Mouse (Mus musculus) heart, postnatal 10 days (tissue): ENCODE measurements around the gene Ndufc1. TPM values are rescaled to one million over a fixed set of nuclear protein-coding genes. Genes with fewer than 3 reads are reported as not detected.
A peak's percentile ranks its signal among the peaks of the same experiment; 100 is the strongest.
"Not testable (repeated sequence)": the region's sequence is repeated elsewhere in the genome, so short reads cannot be mapped to it uniquely, and the experiment has no call there.

ENCODE experiments used
- DNase-seq, 2 experiments: peaks; one replicate each; pipeline ENCODE4 v3.0.0; 2021
- intact Hi-C: fragments of 180-260 bp; cut with DNase I; formaldehyde crosslinking; loops from one replicate; pipeline ENCODE4 v1.15.1; 2025
- total RNA-seq, 2 experiments: library from RNA; stranded (reverse); gene quantifications; 2 replicates each; pipeline ENCODE4 v1.2.3; 2021

Gene Ndufc1
- 1,000 to 10,000 TPM; 1,294 to 1,362 TPM for total RNA-seq

GRCm38 (mm10) chr3:51408561-51409183 lies at the start of gene Ndufc1:
Ndufc1 (minus strand) TSS chr3:51408988.
- intact Hi-C loops: loop anchor here (5.0 kb wide), 2 partner anchors 121 to 176 kb away; no protein-coding TSS in a partner anchor
- peak; percentile 97 to 99 for DNase-seq

GRCm38 (mm10) chr3:51434871-51435595 lies 26.2 kb upstream of the Ndufc1 start:
- no peak for DNase-seq
- intact Hi-C loops: no loop called here

- DNase-seq, intact Hi-C loops: not testable (repeated sequence)
Observed at GRCm38 (mm10) chr3:51434364-51434763, 25.6 kb upstream of the Ndufc1 start.

GRCm38 (mm10) chr3:51425394-51425793 lies 16.6 kb upstream of the Ndufc1 start:
- no peak for DNase-seq
- intact Hi-C loops: no loop called here

- no peak for DNase-seq
- intact Hi-C loops: no loop called here
Observed at GRCm38 (mm10) chr3:51421921-51422320, 13.1 kb upstream of the Ndufc1 start.

GRCm38 (mm10) chr3:51417966-51418365 lies 9.2 kb upstream of the Ndufc1 start:
- intact Hi-C loops: no loop called here
- DNase-seq: no peak

GRCm38 (mm10) chr3:51417485-51417884 lies 8.7 kb upstream of the Ndufc1 start:
- intact Hi-C loops: no loop called here
- no peak for DNase-seq

- intact Hi-C loops: no loop called here
- DNase-seq: no peak
Observed at GRCm38 (mm10) chr3:51417135-51417458, 8.3 kb upstream of the Ndufc1 start.

GRCm38 (mm10) chr3:51416364-51417134 lies 7.8 kb upstream of the Ndufc1 start:
- DNase-seq: peak; percentile 62 to 71
- intact Hi-C loops: no loop called here

- DNase-seq: no peak
- intact Hi-C loops: no loop called here
Observed at GRCm38 (mm10) chr3:51416073-51416363, 7.2 kb upstream of the Ndufc1 start.

GRCm38 (mm10) chr3:51415098-51416072 lies 6.6 kb upstream of the Ndufc1 start, which contains the start of gene Naa15:
Naa15 (plus strand) TSS chr3:51415148.
- intact Hi-C loops: no loop called here
- DNase-seq: peak; percentile 97

- intact Hi-C loops: no loop called here
- no peak for DNase-seq
Observed at GRCm38 (mm10) chr3:51413276-51413675, 4.5 kb upstream of the Ndufc1 start.

- intact Hi-C loops: no loop called here
- DNase-seq: no peak
Observed at GRCm38 (mm10) chr3:51412457-51412856, 3.7 kb upstream of the Ndufc1 start.

- DNase-seq: peak; percentile 25 to 52
Observed at GRCm38 (mm10) chr3:51407870-51408560, 773 bp downstream of the Ndufc1 start.

GRCm38 (mm10) chr3:51402628-51403027 lies 6.2 kb downstream of the Ndufc1 start:
- no peak for DNase-seq
- intact Hi-C loops: no loop called here

More at GRCm38 (mm10) chr3:51407870-51408560, 773 bp downstream of the Ndufc1 start:
- intact Hi-C loops: loop anchor here (2.0 to 5.0 kb wide), 3 partner anchors 29 to 176 kb away; no protein-coding TSS in a partner anchor

- DNase-seq, intact Hi-C loops: not testable (repeated sequence)
Observed at GRCm38 (mm10) chr3:51402054-51402453, 6.7 kb downstream of the Ndufc1 start.

GRCm38 (mm10) chr3:51400682-51401081 lies 8.1 kb downstream of the Ndufc1 start:
- intact Hi-C loops: no loop called here
- DNase-seq: no peak

- intact Hi-C loops: no loop called here
- no peak for DNase-seq
Observed at GRCm38 (mm10) chr3:51399531-51399930, 9.3 kb downstream of the Ndufc1 start.

GRCm38 (mm10) chr3:51398667-51399066 lies 10.1 kb downstream of the Ndufc1 start:
- intact Hi-C loops: no loop called here
- no peak for DNase-seq
